Mouse (Mus musculus): ENCODE measurements around the gene Adarb1. TPM values are rescaled to one million over a fixed set of nuclear protein-coding genes. Genes with fewer than 3 reads are reported as not detected.

The Adarb1 gene
- polyA plus RNA-seq, 1 experiment from 2014 or later: 12.4 TPM

- ATAC-seq: no peak
- TF ChIP-seq CTCF (IDR thresholded peaks at IDR 0.05): no peak
- no peak for DNase-seq (ENCODE audit: low read depth, low spot score)
- in situ Hi-C loops (cut with MboI; ENCODE audit: low pct_unique_long_range_greater_than_20kb): no loop called here
- H3K27me3 ChIP-seq: no peaks in the 10 kb centered on the region
- ChIA-PET CTCF (no interaction called here), POLR2A (no interaction called here)
These were observed 174.4 kb downstream of the Adarb1 start for GRCm38 (mm10) chr10:77243572-77244161.

DNA sequence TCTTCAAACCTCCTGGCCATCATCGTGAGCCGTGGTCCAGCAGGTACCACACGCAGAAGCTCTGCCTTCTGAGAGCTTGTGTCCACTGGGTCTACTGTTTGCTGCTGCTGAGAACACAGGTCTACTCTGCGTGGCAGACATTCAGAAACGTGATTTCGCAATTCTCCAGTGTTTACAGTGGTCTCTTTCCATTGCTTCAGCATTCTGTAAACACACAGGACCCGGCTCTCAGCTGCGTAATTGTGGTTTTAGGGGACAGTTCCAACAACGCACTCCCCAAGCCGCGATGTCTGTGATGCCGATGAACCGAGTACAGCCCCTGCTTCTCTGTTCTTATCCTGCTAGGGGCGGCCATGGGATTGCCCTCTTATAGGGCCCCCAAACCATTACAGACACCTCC is 175.2 kb downstream of the Adarb1 start:
- in situ Hi-C loops (cut with MboI; ENCODE audit: low pct_unique_long_range_greater_than_20kb): no loop called here
- POLR2A ChIA-PET: no interaction called here
- CTCF ChIA-PET: interaction anchor here (0.6 kb wide), 1 partner anchor 161 kb away, joined by 3 read pairs; no protein-coding TSS in a partner anchor
- TF ChIP-seq CTCF (IDR thresholded peaks at IDR 0.05): no peak
- no peaks in the 10 kb centered on the region for H3K27me3 ChIP-seq
- ATAC-seq (no peak), DNase-seq (ENCODE audit: low read depth, low spot score) (no peak)

DNA sequence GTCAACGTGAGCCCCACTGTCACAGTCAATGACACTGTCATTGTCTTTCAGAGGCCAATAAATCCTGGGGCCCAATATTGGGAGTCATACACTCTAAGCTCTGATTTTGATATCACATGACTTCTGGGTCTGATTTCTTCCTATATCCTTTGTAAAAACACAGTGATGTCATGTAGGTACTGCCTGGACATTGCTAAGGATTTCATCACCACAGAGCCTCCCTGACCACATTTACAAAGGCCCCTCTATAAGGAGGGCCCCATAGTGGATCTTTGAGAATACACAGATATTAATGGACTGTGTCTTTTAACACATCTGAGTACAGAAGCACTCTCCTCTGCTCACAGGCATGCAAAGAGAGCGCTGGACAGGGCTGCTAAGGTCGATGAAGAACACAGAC is 175.7 kb downstream of the Adarb1 start:
- in situ Hi-C loops (cut with MboI; ENCODE audit: low pct_unique_long_range_greater_than_20kb): no loop called here
- ChIA-PET CTCF (no interaction called here), POLR2A (no interaction called here)
- no peak for DNase-seq (ENCODE audit: low read depth, low spot score)
- H3K27me3 ChIP-seq: no peaks in the 10 kb centered on the region
- no peak for ATAC-seq
- no peak for TF ChIP-seq CTCF (IDR thresholded peaks at IDR 0.05)

GRCm38 (mm10) chr10:77240764-77241163 is 177.3 kb downstream of the Adarb1 start:
- TF ChIP-seq CTCF (IDR thresholded peaks at IDR 0.05): no peak
- ATAC-seq (no peak), DNase-seq (ENCODE audit: low read depth, low spot score) (no peak)
- CTCF ChIA-PET: interaction anchor here (1.7 kb wide), 1 partner anchor 110 kb away, joined by 5 read pairs; no protein-coding TSS in a partner anchor
- POLR2A ChIA-PET: no interaction called here
- in situ Hi-C loops (cut with MboI; ENCODE audit: low pct_unique_long_range_greater_than_20kb): no loop called here
- H3K27me3 ChIP-seq: no peaks in the 10 kb centered on the region

Other genes with a start within 250 kb of the Adarb1 start
- gene Pofut2, start 159.1 kb downstream of the Adarb1 start, polyA plus RNA-seq (2021): 121 TPM
- 32.2 TPM for gene Fam207a, start 97.5 kb upstream of the Adarb1 start, polyA plus RNA-seq (2021)
- 0.68 TPM for gene Itgb2, start 112.0 kb upstream of the Adarb1 start, polyA plus RNA-seq (2021)
- 339 TPM for gene Pttg1ip, start 163.4 kb upstream of the Adarb1 start, polyA plus RNA-seq (2021)
- 235 TPM for gene Sumo3, start 187.8 kb upstream of the Adarb1 start, polyA plus RNA-seq (2021)
- gene Gm49325, start 187.9 kb upstream of the Adarb1 start, polyA plus RNA-seq (2021): 5.5 TPM
- gene Ube2g2, start 204.0 kb upstream of the Adarb1 start, polyA plus RNA-seq (2021): 67.6 TPM

Data from Patski (cell line).